Mouse (Mus musculus): ENCODE measurements around the gene Tnxb. TPM values are rescaled to one million over a fixed set of nuclear protein-coding genes. Genes with fewer than 3 reads are reported as not detected.
A peak's percentile ranks its signal among the peaks of the same experiment; 100 is the strongest.
"Not testable (repeated sequence)": the region's sequence is repeated elsewhere in the genome, so short reads cannot be mapped to it uniquely, and the experiment has no call there.

Gene Tnxb
- total and polyA plus RNA-seq, 2 experiments: 3.5 to 3.6 TPM

GRCm38 (mm10) chr17:34716247-34716646 is 45.9 kb downstream of the Tnxb start:
- DNase-seq (ENCODE audit: extremely low read depth, low read depth, low spot score): no peak
- WGBS: 96% methylated on average over 15 of the region's 15 CpGs
- TF ChIP-seq CTCF (IDR thresholded peaks at IDR 0.05; ENCODE audit: low read depth, low read length) (no peak), POLR2A (IDR thresholded peaks at IDR 0.05; ENCODE audit: extremely low read depth, insufficient read depth, low read length) (no peak)
- Histone ChIP-seq H3K79me2 (ENCODE audit: control insufficient read depth, insufficient read depth, low read length) (no peaks in the 10 kb centered on the region), H3K36me3 (ENCODE audit: control insufficient read depth, insufficient read depth, low read length) (no peaks in the 10 kb centered on the region), H3K27ac (replicated peaks; ENCODE audit: insufficient read depth, low read depth, low read length) (no peak overlapping the region), H3K4me3 (ENCODE audit: insufficient read depth, low read depth, low read length) (no peak overlapping the region), H3K9ac (ENCODE audit: low read depth, low read length) (no peak overlapping the region), H3K4me1 (ENCODE audit: control insufficient read depth, insufficient read depth, low read length) (no peaks in the 10 kb centered on the region), H3K27me3 (ENCODE audit: control insufficient read depth, insufficient read depth, low read length) (no peaks in the 10 kb centered on the region)

- Histone ChIP-seq H3K9ac (ENCODE audit: low read depth, low read length) (no peak overlapping the region), H3K4me3 (ENCODE audit: insufficient read depth, low read depth, low read length) (no peak overlapping the region), H3K79me2 (ENCODE audit: control insufficient read depth, insufficient read depth, low read length) (no peaks in the 10 kb centered on the region), H3K36me3 (ENCODE audit: control insufficient read depth, insufficient read depth, low read length) (no peaks in the 10 kb centered on the region), H3K4me1 (ENCODE audit: control insufficient read depth, insufficient read depth, low read length) (no peaks in the 10 kb centered on the region), H3K27me3 (ENCODE audit: control insufficient read depth, insufficient read depth, low read length) (no peaks in the 10 kb centered on the region), H3K27ac (replicated peaks; ENCODE audit: insufficient read depth, low read depth, low read length) (no peak overlapping the region)
- 89% methylated on average over 11 of the region's 11 CpGs for WGBS
- no peak for TF ChIP-seq CTCF (IDR thresholded peaks at IDR 0.05; ENCODE audit: low read depth, low read length)
- DNase-seq (ENCODE audit: extremely low read depth, low read depth, low spot score): no peak
These were observed 47.1 kb downstream of the Tnxb start for GRCm38 (mm10) chr17:34717401-34717800.

- not testable (repeated sequence) for H3K27me3 ChIP-seq (ENCODE audit: control insufficient read depth, insufficient read depth, low read length); H3K9ac ChIP-seq (ENCODE audit: low read depth, low read length); H3K4me1 ChIP-seq (ENCODE audit: control insufficient read depth, insufficient read depth, low read length); H3K27ac ChIP-seq (replicated peaks; ENCODE audit: insufficient read depth, low read depth, low read length); DNase-seq (ENCODE audit: extremely low read depth, low read depth, low spot score); H3K4me3 ChIP-seq (ENCODE audit: insufficient read depth, low read depth, low read length); H3K36me3 ChIP-seq (ENCODE audit: control insufficient read depth, insufficient read depth, low read length); H3K79me2 ChIP-seq (ENCODE audit: control insufficient read depth, insufficient read depth, low read length)
- WGBS: 62% methylated on average over 8 of the region's 8 CpGs
These were observed 49.6 kb downstream of the Tnxb start for GRCm38 (mm10) chr17:34719886-34720285.

- not testable (repeated sequence) for H3K27ac ChIP-seq (replicated peaks; ENCODE audit: insufficient read depth, low read depth, low read length); DNase-seq (ENCODE audit: extremely low read depth, low read depth, low spot score); H3K4me1 ChIP-seq (ENCODE audit: control insufficient read depth, insufficient read depth, low read length); H3K79me2 ChIP-seq (ENCODE audit: control insufficient read depth, insufficient read depth, low read length); H3K4me3 ChIP-seq (ENCODE audit: insufficient read depth, low read depth, low read length); H3K9ac ChIP-seq (ENCODE audit: low read depth, low read length); H3K27me3 ChIP-seq (ENCODE audit: control insufficient read depth, insufficient read depth, low read length); H3K36me3 ChIP-seq (ENCODE audit: control insufficient read depth, insufficient read depth, low read length)
- WGBS: 50% methylated on average over 4 of the region's 4 CpGs
These were observed 51.9 kb downstream of the Tnxb start for GRCm38 (mm10) chr17:34722238-34722637.

- Histone ChIP-seq H3K4me3 (ENCODE audit: insufficient read depth, low read depth, low read length) (no peak overlapping the region), H3K36me3 (ENCODE audit: control insufficient read depth, insufficient read depth, low read length) (peaks cover 12% of the 10 kb centered on the region), H3K79me2 (ENCODE audit: control insufficient read depth, insufficient read depth, low read length) (no peaks in the 10 kb centered on the region), H3K27ac (replicated peaks; ENCODE audit: insufficient read depth, low read depth, low read length) (no peak overlapping the region), H3K9ac (ENCODE audit: low read depth, low read length) (no peak overlapping the region), H3K4me1 (ENCODE audit: control insufficient read depth, insufficient read depth, low read length) (peaks cover 5% of the 10 kb centered on the region), H3K27me3 (ENCODE audit: control insufficient read depth, insufficient read depth, low read length) (no peaks in the 10 kb centered on the region)
- no peak for DNase-seq (ENCODE audit: extremely low read depth, low read depth, low spot score)
- WGBS: 87% methylated on average over 4 of the region's 4 CpGs
- TF ChIP-seq CTCF (IDR thresholded peaks at IDR 0.05; ENCODE audit: low read depth, low read length) (peak; percentile 44), POLR2A (IDR thresholded peaks at IDR 0.05; ENCODE audit: extremely low read depth, insufficient read depth, low read length) (no peak)
These were observed 52.7 kb downstream of the Tnxb start for GRCm38 (mm10) chr17:34723066-34723465.

- TF ChIP-seq POLR2A (IDR thresholded peaks at IDR 0.05; ENCODE audit: extremely low read depth, insufficient read depth, low read length) (no peak), CTCF (IDR thresholded peaks at IDR 0.05; ENCODE audit: low read depth, low read length) (no peak)
- H3K9ac ChIP-seq (ENCODE audit: low read depth, low read length): peak overlapping the region; percentile 29
- H3K27me3 ChIP-seq (ENCODE audit: control insufficient read depth, insufficient read depth, low read length): no peaks in the 10 kb centered on the region
- H3K27ac ChIP-seq (replicated peaks; ENCODE audit: insufficient read depth, low read depth, low read length): peak overlapping the region; percentile 82
- H3K4me1 ChIP-seq (ENCODE audit: control insufficient read depth, insufficient read depth, low read length): peaks cover 30% of the 10 kb centered on the region
- DNase-seq (ENCODE audit: extremely low read depth, low read depth, low spot score): peak; percentile 98
- 35% methylated on average over 2 of the region's 2 CpGs for WGBS
- H3K79me2 ChIP-seq (ENCODE audit: control insufficient read depth, insufficient read depth, low read length): no peaks in the 10 kb centered on the region
- H3K36me3 ChIP-seq (ENCODE audit: control insufficient read depth, insufficient read depth, low read length): peaks cover 21% of the 10 kb centered on the region
- H3K4me3 ChIP-seq (ENCODE audit: insufficient read depth, low read depth, low read length): no peak overlapping the region
These were observed 57.6 kb downstream of the Tnxb start for GRCm38 (mm10) chr17:34727887-34728286.

GRCm38 (mm10) chr17:34729155-34729554 is 58.8 kb downstream of the Tnxb start:
- Histone ChIP-seq H3K27ac (replicated peaks; ENCODE audit: insufficient read depth, low read depth, low read length) (peak overlapping the region; percentile 64), H3K9ac (ENCODE audit: low read depth, low read length) (0 out of 2 replicates have a peak overlapping the region, but pooled peaks have one; percentile 14), H3K4me1 (ENCODE audit: control insufficient read depth, insufficient read depth, low read length) (peaks cover 30% of the 10 kb centered on the region), H3K36me3 (ENCODE audit: control insufficient read depth, insufficient read depth, low read length) (peaks cover 23% of the 10 kb centered on the region)
- H3K4me3 ChIP-seq (ENCODE audit: insufficient read depth, low read depth, low read length); H3K79me2 ChIP-seq (ENCODE audit: control insufficient read depth, insufficient read depth, low read length); H3K27me3 ChIP-seq (ENCODE audit: control insufficient read depth, insufficient read depth, low read length): not testable (repeated sequence)
- peak; percentile 41 for DNase-seq (ENCODE audit: extremely low read depth, low read depth, low spot score)
- 37% methylated on average over 11 of the region's 11 CpGs for WGBS

- not testable (repeated sequence) for H3K4me3 ChIP-seq (ENCODE audit: insufficient read depth, low read depth, low read length); H3K79me2 ChIP-seq (ENCODE audit: control insufficient read depth, insufficient read depth, low read length); H3K27me3 ChIP-seq (ENCODE audit: control insufficient read depth, insufficient read depth, low read length); H3K9ac ChIP-seq (ENCODE audit: low read depth, low read length)
- H3K36me3 ChIP-seq (ENCODE audit: control insufficient read depth, insufficient read depth, low read length): peaks cover 27% of the 10 kb centered on the region
- peak overlapping the region; percentile 32; the same call in 1 of the 2 replicates for H3K27ac ChIP-seq (replicated peaks; ENCODE audit: insufficient read depth, low read depth, low read length)
- 51% methylated on average over 12 of the region's 12 CpGs for WGBS
- DNase-seq (ENCODE audit: extremely low read depth, low read depth, low spot score): peak; percentile 51
- H3K4me1 ChIP-seq (ENCODE audit: control insufficient read depth, insufficient read depth, low read length): peaks cover 30% of the 10 kb centered on the region
These were observed 59.6 kb downstream of the Tnxb start for GRCm38 (mm10) chr17:34729779-34730553.

All from liver, adult 2 months (tissue).